Mouse (Mus musculus): ENCODE measurements at regions not wholly inside any gene's neighbourhood (a gene's known extent, or its start where the extent isn't known, plus 50 kb on each side); places are given as distances from the start of the nearest gene placed in this dataset.

GRCm38 (mm10) chr9:69705942-69706341 lies 54.8 kb downstream of the Foxb1 start:
- CTCF ChIA-PET: no interaction called here
- in situ Hi-C loops (cut with MboI; ENCODE audit: low pct_unique_long_range_greater_than_20kb): no loop called here
- DNase-seq (ENCODE audit: low read depth, low spot score) (no peak), ATAC-seq (no peak)
- POLR2A ChIA-PET: interaction anchor here (0.7 kb wide), 1 partner anchor 11 kb away, joined by 3 read pairs; no protein-coding TSS in a partner anchor
- TF ChIP-seq CTCF (IDR thresholded peaks at IDR 0.05): no peak
- H3K27me3 ChIP-seq: no peaks in the 10 kb centered on the region

DNA sequence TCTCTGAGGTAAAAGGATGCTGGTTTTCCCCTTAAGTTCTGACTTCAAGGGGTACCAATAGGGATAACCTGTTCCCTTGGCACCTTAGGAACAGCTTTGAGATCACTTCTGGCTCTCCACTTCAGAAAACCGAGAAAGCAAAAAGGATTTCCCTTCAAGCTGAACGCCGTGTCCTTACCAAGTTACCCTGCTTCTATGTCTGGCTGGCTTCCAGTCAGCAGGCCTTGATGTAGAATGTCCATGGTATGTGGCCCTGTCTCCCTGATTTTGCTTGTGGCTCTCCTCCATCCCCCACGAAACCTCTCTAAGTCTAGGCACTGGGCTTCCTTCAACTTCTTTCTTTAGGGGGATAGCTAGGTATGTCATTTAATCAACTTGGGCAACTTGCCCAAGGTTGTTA lies 55.7 kb downstream of the Foxb1 start:
- in situ Hi-C loops (cut with MboI; ENCODE audit: low pct_unique_long_range_greater_than_20kb): no loop called here
- DNase-seq (ENCODE audit: low read depth, low spot score): no peak

GRCm38 (mm10) chr9:69703731-69704130 lies 57.0 kb downstream of the Foxb1 start:
- ATAC-seq (no peak), DNase-seq (ENCODE audit: low read depth, low spot score) (no peak)
- TF ChIP-seq CTCF (IDR thresholded peaks at IDR 0.05): no peak
- in situ Hi-C loops (cut with MboI; ENCODE audit: low pct_unique_long_range_greater_than_20kb): no loop called here
- ChIA-PET CTCF (interaction anchor here (1.5 kb wide), 1 partner anchor 9 kb away, joined by 4 read pairs; no protein-coding TSS in a partner anchor), POLR2A (no interaction called here)
- no peaks in the 10 kb centered on the region for H3K27me3 ChIP-seq

More for the DNA sequence above, 55.7 kb downstream of the Foxb1 start:
- no peaks in the 10 kb centered on the region for H3K27me3 ChIP-seq
- ATAC-seq: no peak
- TF ChIP-seq CTCF (IDR thresholded peaks at IDR 0.05): no peak
- CTCF ChIA-PET: interaction anchor here (1.5 kb wide), 1 partner anchor 11 kb away, joined by 4 read pairs; no protein-coding TSS in a partner anchor
- POLR2A ChIA-PET: interaction anchor here (0.7 kb wide), 1 partner anchor 12 kb away, joined by 3 read pairs; no protein-coding TSS in a partner anchor

DNA sequence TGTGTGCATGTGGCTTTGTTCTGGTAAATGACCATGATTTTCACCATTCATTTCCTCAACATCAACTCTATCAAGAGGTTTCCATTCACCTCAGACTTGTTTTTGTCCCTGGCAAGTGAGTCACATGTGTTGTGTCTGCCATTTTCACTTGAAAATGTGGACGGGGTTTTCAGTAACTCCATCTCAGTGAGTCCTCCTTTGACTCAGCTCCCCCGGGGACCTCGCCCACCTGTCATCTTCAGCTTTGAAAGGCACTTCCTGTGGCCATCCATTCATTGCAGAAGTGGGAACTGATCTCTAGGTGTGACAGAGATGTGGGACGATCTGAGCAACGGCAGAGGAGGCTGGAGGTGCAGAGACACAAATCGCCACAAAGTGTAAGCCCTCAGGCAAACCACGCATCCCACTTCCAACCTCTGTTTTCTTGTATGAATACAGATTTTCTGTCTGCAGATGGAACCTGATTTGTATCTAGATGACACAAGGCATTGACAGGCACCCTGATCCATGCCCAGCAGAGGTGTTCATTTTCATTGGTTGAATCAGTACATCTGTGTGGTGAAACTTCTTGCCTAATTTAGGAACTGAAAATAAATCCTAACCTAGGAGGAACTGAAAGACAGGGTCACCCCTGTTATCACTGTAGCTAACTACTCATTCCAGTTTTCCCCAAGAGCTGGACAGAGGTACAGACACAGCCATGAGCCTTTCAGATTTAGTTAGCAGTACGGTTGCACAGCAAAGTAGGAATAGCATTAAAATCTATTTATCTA lies 58.4 kb downstream of the Foxb1 start:
- no peak for ATAC-seq
- POLR2A ChIA-PET: no interaction called here
- CTCF ChIA-PET: no interaction called here
- in situ Hi-C loops (cut with MboI; ENCODE audit: low pct_unique_long_range_greater_than_20kb): no loop called here
- DNase-seq (ENCODE audit: low read depth, low spot score): no peak
- H3K27me3 ChIP-seq: no peaks in the 10 kb centered on the region
- TF ChIP-seq CTCF (IDR thresholded peaks at IDR 0.05): no peak

DNA sequence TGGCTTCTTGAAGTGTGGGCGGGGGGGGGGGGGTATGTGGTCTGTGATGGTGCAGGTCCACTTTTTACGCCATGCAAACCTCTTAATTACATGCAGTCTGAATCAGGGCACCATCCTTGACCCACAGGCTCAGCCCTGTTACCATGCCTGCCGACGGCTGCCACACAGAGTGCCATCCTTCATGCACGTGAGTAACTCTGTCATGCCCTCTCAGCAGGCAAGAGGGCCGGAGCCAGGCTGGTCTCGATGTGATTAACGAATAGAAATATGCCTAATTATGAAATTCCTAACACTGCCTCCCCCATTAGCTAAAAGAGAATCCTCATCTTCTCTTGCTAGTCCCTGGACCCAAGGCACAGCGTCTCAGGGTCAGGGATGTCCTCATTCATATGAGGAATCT lies 60.0 kb downstream of the Foxb1 start:
- no peak for ATAC-seq
- CTCF ChIA-PET: no interaction called here
- no peak for DNase-seq (ENCODE audit: low read depth, low spot score)
- POLR2A ChIA-PET: no interaction called here
- in situ Hi-C loops (cut with MboI; ENCODE audit: low pct_unique_long_range_greater_than_20kb): no loop called here
- no peak for TF ChIP-seq CTCF (IDR thresholded peaks at IDR 0.05)
- H3K27me3 ChIP-seq: no peaks in the 10 kb centered on the region

- in situ Hi-C loops (cut with MboI; ENCODE audit: low pct_unique_long_range_greater_than_20kb): no loop called here
- DNase-seq (ENCODE audit: low read depth, low spot score): no peak
- ChIA-PET CTCF (no interaction called here), POLR2A (no interaction called here)
- ATAC-seq: no peak
- TF ChIP-seq CTCF (IDR thresholded peaks at IDR 0.05): no peak
- H3K27me3 ChIP-seq: no peaks in the 10 kb centered on the region
These were observed 69.0 kb downstream of the Foxb1 start for GRCm38 (mm10) chr9:69691756-69692155.

- ATAC-seq (no peak), DNase-seq (ENCODE audit: low read depth, low spot score) (no peak)
- TF ChIP-seq CTCF (IDR thresholded peaks at IDR 0.05): no peak
- ChIA-PET CTCF (no interaction called here), POLR2A (no interaction called here)
- in situ Hi-C loops (cut with MboI; ENCODE audit: low pct_unique_long_range_greater_than_20kb): no loop called here
- H3K27me3 ChIP-seq: no peaks in the 10 kb centered on the region
These were observed 73.2 kb downstream of the Foxb1 start for GRCm38 (mm10) chr9:69687349-69688123.

DNA sequence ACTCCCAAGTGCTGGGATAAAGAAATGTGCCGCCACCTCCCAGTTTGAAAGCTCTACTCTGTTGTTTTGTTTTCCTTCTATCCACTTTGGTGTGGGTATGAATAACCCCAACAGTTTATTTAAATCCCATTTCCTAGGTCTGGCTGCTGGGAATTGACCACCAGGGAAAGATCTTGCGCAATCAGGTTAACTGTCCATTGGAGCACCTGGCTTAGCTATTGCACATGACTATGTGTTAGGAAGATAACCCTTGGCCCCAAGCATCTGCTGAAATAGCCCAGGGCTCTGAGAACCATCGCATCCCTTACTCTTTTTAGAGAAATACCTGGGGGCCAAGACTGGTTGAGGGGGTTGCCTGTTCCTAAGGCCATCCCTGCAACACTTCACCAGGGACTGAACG lies 74.0 kb downstream of the Foxb1 start:
- TF ChIP-seq CTCF (IDR thresholded peaks at IDR 0.05): no peak
- ChIA-PET POLR2A (no interaction called here), CTCF (no interaction called here)
- H3K27me3 ChIP-seq: no peaks in the 10 kb centered on the region
- in situ Hi-C loops (cut with MboI; ENCODE audit: low pct_unique_long_range_greater_than_20kb): no loop called here
- ATAC-seq (no peak), DNase-seq (ENCODE audit: low read depth, low spot score) (no peak)

DNA sequence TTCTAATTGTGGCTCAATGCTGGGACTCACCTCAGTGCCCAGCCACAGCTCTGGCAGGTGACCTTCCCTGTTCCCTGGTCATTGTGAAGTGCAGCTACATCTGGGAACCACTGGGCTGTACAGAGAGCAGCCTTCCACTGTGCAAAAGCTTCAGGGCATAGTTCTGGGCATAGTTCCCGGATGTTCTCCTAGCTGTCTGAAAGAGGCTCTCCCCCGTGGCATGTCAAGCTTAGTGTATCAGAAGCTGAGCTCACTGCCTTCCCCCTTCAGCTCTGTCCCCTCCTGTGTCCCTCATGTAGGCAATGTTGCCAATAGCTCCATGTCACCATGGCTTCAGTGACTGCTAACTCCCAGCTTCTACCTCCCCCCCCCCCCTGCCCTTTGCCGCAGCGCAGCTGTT lies 75.1 kb downstream of the Foxb1 start:
- CTCF ChIA-PET: no interaction called here
- no peak for TF ChIP-seq CTCF (IDR thresholded peaks at IDR 0.05)
- DNase-seq (ENCODE audit: low read depth, low spot score): no peak
- POLR2A ChIA-PET: no interaction called here
- in situ Hi-C loops (cut with MboI; ENCODE audit: low pct_unique_long_range_greater_than_20kb): no loop called here
- H3K27me3 ChIP-seq: no peaks in the 10 kb centered on the region
- no peak for ATAC-seq

GRCm38 (mm10) chr9:69681372-69682213 lies 79.1 kb downstream of the Foxb1 start:
- ATAC-seq (no peak), DNase-seq (ENCODE audit: low read depth, low spot score) (no peak)
- in situ Hi-C loops (cut with MboI; ENCODE audit: low pct_unique_long_range_greater_than_20kb): no loop called here
- H3K27me3 ChIP-seq: peaks cover 4% of the 10 kb centered on the region
- CTCF ChIA-PET: no interaction called here
- TF ChIP-seq CTCF (IDR thresholded peaks at IDR 0.05): no peak
- POLR2A ChIA-PET: no interaction called here

- DNase-seq (ENCODE audit: low read depth, low spot score): no peak
- CTCF ChIA-PET: no interaction called here
- ATAC-seq: no peak
- peaks cover 4% of the 10 kb centered on the region for H3K27me3 ChIP-seq
- POLR2A ChIA-PET: no interaction called here
- no peak for TF ChIP-seq CTCF (IDR thresholded peaks at IDR 0.05)
- in situ Hi-C loops (cut with MboI; ENCODE audit: low pct_unique_long_range_greater_than_20kb): no loop called here
These were observed 82.1 kb downstream of the Foxb1 start for GRCm38 (mm10) chr9:69678634-69679033.
